Mouse (Mus musculus) 3134 (cell line): Measurements from ENCODE around the gene Exph5.

Source experiments
- DNase-seq: peaks from one replicate; pipeline ENCODE4 v3.0.0-alpha.2; 2011; ENCODE audit warnings: low spot score; ENCODE audit not compliant: insufficient read length; ENCODE audit errors: extremely low read depth

The Exph5 gene

DNA sequence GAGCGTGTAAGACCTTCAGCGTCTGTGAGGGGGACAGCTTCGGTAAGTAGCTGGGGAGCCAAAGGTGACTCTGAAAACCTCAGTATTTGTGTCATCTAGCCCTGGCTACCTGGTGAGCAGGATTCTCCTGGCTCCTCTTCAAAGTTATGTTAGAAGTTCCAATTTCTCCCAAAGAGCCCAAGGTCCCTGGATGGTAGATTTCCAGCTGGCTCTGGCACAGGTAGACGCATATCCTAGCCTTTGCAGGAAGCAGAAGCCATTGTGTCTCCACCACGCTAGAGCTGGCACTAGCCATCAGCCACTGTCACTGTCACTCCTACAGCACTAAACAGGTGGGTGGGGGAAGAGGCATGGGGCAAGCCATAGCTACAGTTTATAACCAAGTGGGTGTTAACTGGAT is 51.7 kb downstream of the Exph5 start:
- DNase-seq, result no peak

DNA sequence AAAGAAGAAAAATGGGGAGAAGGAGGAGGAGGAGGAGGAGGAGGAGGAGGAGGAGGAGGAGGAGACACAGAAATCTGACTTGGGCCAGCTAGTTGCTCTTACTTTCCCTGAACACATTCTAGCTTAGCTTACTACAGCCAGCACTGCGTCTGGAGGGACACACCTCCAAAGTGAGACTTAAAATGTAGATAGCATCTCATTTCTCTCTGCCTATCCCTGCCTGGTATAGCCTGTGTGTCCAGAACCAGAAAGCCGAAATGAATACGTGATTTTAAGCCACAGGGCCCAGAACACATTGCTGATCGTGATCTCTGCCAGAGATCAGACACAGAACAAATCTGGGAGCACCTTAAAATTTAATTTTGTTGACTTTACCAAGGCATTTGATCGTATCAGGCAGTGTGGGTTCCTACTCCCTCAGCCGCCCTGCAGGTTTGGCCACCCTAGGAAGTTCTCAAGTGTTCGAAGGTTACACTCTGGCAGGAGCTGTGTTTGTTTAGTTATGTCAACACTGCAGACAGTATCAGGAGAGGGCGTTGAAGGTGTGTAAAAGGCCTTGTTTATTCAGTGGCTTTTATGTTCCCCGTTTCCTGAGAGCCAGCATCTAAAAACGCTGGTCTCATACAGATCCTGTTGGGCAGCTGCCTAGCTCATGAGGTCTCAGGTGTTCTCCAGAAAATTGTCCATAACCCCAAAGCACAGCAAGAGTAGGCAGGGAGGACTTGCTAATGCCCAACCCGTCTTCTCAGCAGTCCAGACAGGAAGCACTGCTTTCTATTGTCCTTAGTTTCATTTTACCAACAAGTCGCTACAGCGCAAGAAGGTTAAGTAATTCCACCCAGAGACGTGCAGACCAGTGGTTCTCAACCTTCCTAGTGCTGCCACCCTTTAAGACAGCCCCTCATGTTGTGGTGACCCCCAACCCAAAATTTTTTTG is 55.0 kb downstream of the Exph5 start:
- DNase-seq, result no peak

- no peak for DNase-seq
Observed at GRCm38 (mm10) chr9:53371339-53371738, 69.9 kb downstream of the Exph5 start.

- no peak for DNase-seq
Observed at GRCm38 (mm10) chr9:53375907-53376306, 74.4 kb downstream of the Exph5 start.

DNA sequence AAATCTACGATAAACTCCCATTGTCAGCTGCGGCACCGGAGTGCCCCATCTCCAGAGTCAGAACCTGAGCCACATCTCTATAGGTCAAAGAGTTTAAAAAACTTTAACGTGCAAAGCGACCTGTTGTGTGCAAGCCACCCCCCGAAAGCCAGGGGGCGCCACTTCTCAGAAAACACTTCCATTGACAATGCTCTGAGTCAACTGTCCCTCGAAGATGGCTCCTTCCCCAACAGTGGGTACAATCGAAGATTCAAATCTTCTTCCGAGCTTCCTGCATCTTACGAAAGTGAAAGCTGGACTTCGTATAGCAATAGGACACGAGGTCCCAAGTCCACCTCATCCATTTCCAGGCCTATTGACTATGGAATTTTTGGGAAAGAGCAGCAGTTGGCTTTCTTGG is 75.3 kb downstream of the Exph5 start:
- no peak for DNase-seq

- no peak for DNase-seq
Observed at GRCm38 (mm10) chr9:53377597-53377996, 76.1 kb downstream of the Exph5 start.

DNA sequence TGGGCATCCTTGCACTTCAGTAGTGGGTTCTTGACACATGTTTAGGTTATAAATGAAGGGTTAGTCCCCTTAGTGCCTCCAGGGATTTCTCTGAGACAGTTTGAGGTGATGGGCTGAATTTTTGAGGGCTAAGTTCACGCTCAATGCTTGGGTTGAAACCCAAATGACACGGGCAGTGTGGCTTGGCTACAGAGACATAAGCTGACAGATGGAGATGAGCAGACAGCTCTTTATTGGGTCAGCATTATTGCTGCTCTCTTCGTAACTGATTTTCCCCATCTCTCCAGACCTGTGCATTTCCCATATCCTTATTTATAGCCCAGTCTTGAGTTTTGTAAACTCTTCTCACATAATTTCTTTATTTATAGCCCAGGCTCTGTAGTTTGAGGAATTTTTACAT is 76.7 kb downstream of the Exph5 start:
- no peak for DNase-seq

- DNase-seq, result no peak
Observed at GRCm38 (mm10) chr9:53380595-53380994, 79.1 kb downstream of the Exph5 start.

- no peak for DNase-seq
Observed at GRCm38 (mm10) chr9:53381113-53381615, 79.7 kb downstream of the Exph5 start.

DNA sequence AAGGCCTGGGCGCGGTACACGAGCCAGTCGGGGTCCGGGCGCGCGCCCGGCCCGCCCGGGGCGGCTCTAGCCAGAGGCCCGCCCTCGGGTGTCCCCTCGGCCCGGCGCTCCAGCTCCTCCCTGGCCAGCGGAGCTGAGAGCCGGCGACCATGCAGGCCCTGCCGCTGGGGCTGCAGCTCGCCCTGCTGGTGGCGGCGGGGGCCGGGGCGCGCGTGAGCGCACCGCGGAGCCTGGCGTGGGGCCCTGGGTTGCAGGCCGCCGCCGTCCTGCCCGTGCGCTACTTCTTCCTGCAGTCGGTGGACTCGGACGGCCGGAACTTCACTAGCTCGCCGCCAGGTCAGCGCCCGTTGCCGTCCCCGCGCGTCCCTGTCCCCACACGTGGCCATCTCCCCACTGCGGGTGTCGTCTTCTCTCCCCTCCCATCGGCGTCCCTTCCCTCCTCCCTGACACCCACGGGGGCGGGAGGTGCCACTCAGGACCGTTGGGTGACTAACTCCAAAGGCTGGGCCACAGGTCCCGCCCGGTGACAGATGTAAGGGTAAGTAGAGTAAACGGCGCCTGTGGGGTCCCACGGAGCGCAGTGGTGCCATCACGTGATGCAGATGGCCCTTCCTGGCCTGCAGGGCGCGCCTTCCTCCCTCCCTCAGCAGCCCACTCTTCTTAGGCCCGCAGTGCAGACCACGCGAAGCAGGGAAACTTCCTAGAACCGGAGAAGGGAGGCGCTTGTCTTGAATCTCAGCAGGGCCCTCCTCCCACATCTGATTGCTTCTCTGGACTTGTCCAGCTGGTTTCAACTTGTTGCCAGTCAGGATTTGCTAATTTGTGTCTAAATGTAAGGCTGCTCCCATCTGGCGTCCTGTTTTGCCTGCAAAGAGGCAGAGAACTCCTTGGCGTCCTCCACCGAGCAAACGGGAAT is 82.7 kb downstream of the Exph5 start, which contains the start of gene Kdelc2:
TSS of gene Kdelc2 (plus strand) at position 75 of the 916 bp plus-strand sequence.
- DNase-seq, result peak; percentile 95

DNA sequence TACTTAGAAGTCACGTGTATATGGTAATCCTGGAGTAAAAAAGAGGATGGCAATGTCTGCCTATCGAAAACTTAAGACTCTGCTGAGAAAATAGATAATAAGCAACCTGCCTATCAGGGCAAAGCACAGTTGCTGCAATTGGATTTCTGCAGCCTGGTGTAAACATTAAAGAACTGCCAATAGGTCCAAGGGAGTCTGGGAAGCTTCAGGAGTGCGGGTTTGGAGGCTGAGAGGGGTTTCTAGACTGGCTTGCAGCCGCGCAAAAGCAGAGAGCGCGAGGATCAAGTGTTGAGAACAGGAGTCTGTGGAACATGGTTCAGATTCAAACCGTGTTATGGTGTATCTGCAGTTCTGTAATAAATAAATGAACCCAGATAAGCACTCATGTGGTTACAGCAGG is 83.4 kb downstream of the Exph5 start:
- DNase-seq, result no peak

- no peak for DNase-seq
Observed at GRCm38 (mm10) chr9:53387431-53387830, 86.0 kb downstream of the Exph5 start.

DNA sequence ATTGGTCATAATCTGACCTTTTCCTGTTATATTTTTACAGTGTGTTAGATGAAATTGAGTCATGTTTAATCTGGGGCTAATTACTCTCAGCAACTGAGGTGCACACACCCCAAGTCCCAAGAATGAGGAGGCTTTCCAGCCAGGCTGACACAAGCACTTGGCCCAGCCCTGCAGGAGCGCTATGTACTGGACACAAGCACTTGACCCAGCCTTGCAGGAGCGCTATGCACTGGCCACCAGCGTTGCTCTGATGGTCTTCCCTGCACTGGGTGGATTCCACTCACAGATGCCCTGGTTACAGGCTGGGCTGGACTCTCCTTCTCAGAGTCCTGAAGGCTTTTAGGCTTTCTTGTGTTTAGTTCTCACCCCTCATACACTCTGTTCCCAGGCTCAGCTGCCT is 87.6 kb downstream of the Exph5 start:
- DNase-seq, result no peak

GRCm38 (mm10) chr9:53390136-53390535 is 88.7 kb downstream of the Exph5 start:
- no peak for DNase-seq

DNA sequence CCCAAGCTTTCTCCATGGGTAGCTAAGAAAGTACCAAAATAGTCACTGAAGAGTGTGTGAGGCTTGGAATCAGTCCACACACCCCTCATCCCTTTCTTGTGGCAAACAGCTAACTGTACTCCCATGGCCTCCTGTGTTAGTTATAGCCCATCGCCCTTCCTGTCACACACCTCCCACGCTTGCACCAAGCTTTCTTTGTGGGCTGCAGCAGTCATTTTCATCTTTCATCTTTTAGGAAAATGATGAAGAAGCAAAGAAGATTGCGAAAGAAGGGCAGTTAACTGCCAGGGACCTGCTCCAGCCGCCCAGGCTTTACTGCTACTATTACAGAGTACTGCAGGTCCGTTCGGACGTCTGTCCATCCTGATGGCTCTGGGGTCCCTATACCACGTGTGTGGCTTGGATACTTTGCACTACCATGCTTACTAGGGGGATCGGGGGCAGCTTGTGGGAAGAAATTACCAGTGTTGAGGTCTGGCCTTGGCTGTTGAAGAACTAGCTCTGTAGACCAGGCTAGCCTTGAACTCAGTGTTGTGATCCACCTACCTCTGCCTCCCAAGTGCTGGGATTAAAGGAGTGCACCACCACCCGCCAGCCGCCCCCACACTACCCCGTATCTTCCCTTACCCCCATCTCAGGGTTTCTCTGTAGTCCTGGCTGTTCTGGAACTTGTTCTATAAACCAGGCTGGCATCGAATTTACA is 96.4 kb downstream of the Exph5 start:
- DNase-seq, result no peak

GRCm38 (mm10) chr9:53398388-53398700 is 96.9 kb downstream of the Exph5 start:
- peak; percentile 30 for DNase-seq

DNA sequence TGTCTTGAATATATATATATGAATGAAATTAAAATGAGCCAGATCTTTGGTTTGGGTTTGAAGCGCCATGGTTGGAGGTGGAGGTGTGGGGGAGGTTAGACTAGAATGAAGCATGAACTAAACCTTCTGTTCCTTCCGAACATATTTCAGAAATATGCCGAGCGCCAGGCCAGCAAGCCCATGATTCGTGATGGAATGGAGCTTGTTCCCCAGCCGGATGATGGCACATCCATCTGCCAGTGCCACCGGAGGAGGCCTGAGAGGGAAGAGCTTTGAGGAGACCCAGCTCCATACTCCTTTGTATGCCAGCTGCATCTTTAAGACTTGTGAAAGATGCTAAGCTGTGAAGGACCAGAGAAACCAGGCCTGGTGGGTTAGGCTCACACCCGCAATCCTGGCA is 98.1 kb downstream of the Exph5 start:
- DNase-seq, result no peak

- DNase-seq, result no peak
Observed at GRCm38 (mm10) chr9:53400696-53401095, 99.2 kb downstream of the Exph5 start.

GRCm38 (mm10) chr9:53401146-53401545 is 99.7 kb downstream of the Exph5 start:
- DNase-seq, result no peak

GRCm38 (mm10) chr9:53402291-53402711 is 100.8 kb downstream of the Exph5 start, which contains the start of gene 4930550C14Rik:
TSS of gene 4930550C14Rik (plus strand) at chr9:53402325.
- DNase-seq, result no peak

- DNase-seq, result no peak
Observed at GRCm38 (mm10) chr9:53402991-53403390, 101.5 kb downstream of the Exph5 start.
